Mouse (Mus musculus): ENCODE data around the gene Sox5. TPM values are rescaled to one million over a fixed set of nuclear protein-coding genes. Genes with fewer than 3 reads are reported as not detected.
A peak's percentile ranks its signal among the peaks of the same experiment; 100 is the strongest.
"Not testable (repeated sequence)": the region's sequence is repeated elsewhere in the genome, so short reads cannot be mapped to it uniquely, and the experiment has no call there.

Gene Sox5
- total RNA-seq, 2 experiments from 2014 or later = 3.3 to 4.9 TPM

DNA sequence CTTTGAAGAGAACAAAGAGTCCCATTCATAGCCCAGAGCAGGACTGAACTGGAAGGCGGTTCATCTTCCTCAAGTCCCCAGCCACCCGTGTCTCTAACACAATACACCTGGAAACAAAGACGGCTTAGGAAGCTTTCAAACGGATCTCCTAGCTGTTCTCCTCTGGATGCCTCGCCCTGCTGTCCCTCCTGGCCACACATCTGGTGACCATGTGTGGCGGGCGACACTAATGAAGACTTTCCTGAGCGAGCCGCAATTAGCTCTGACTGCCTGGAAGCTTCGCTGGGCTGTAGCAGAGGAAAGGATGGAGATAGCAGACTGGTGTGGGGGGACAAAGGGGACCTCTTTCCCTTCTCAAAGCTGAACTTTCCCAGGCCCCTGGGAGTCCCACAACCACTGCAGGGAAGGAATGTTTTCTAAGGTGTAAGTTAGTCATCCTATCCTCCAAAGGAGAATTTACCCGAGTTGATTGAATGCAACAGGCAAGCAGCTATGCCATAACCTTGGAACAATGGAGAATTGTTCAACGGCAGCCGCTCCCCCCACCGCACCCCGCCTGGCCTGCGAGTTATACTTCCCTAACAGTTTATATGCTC, 517.4 kb downstream of the Sox5 start:
- intact Hi-C loops (cut with DNase I) = no loop called here
- no peak for DNase-seq

DNA sequence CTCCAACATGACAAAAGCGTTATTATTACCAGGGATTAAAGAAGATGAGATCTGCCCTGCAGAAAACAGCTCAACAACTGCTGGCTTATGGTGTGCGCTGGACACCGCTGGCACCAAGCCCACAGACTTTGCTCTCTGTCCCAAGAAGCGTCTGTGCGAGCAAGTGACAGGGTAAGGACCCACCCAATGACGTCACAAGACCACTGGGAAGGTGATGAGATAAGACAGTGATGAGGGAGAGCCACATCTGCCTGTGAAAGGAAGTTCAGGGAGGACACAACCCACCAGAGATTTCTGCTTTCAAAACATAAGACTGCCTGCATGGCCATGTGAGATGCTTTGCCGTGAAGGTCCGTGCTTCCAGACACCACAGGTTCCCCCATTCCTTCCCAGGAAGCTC, 525.3 kb downstream of the Sox5 start:
- peak in 1 of 2 experiments; percentile 14 for DNase-seq

DNA sequence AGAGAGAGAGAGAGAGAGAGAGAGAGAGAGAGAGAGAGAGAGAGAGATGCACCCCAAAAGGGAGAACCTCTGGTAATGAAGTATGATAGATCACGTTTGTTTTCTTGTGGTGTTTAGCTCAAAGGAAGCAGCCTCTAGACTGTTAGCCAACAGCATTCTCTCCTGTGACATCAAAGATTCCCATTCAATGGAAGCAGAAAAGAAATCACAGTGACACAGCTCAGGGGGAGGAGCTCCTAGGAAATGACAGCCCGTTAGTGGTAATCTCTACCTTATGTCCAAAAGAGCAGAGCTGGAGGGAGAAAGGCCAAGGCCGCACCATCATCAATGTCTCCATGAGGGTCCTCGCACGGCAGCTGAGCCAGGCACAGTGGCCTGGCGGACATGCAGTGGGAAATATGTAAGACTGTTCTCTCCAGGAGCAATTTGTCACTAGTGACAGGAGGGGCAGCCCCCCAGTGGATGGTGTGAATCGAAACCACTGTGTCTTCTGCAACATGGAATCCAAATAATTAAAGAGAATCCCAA, 529.5 kb downstream of the Sox5 start:
- no peak for DNase-seq
- intact Hi-C loops (cut with DNase I) = no loop called here

More for the DNA sequence above, 525.3 kb downstream of the Sox5 start:
- intact Hi-C loops (cut with DNase I) = no loop called here

DNA sequence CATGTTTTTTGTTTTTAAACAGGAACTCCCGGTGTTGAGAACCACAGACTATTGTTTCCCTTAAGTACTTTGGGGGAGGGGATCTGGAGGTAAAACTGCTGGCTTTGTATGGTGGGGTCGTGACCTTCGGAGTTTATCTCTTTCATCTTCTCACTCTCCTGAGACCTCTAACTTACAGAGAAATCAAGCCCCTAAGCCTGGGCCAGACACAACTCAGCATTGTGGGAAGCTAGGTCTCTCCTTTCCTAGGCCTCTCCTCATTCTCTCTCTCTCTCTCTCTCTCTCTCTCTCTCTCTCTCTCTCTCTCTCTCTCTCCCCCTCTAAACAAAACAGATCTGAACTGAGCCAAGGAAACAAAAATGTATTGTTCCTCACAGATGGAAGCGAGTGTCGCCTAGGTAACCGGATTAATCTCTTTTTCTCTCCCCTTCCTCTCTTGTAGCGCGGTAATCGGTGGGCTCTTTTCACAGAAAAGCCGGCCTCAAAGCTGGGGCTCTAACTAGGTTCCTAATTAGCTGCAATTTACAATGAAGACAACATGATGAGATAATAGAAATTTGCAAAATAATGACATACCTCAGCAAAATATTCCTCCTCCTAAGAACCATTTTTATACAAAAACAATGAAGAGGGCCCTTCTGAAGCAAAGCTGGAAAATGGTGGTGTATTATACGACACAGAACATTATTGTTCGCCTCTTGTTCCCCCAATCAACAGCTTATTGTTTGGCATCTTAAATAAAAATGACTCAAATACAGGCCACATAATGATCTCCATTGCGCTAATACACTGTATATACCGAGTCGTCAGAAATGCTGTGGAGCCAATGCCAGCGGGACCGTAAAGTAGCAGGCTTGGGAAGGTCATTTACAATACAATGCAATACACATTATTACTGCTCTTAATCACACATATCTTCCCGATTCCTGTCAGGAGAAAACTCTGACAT, 530.3 kb downstream of the Sox5 start:
- intact Hi-C loops (cut with DNase I) = no loop called here
- DNase-seq = no peak

DNA sequence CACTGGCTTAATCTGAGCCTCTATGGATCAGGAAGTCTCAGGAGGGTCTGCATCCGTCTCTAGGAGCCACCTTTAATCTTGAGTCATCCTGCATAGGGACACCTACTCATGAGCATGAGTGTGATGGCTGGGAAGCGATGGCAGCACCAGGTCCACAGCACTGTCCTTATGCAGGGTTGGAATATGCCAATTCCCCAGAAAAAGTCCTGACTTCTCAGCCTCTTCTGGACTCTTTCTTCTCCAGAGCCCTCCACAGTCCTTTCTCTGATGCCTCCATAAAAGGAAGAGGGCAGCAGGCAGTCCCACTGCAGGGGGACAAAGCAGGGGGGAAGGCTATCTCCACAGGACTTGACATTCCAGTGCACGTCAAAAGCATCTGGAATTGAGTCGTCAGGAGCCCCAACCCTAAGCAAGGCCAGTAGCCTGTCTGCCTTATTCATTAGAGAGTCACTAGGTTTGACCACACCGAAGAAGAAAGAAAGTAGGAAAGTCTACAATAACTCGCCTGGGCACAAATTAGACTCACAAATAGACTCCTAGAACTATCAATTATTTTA, 531.1 kb downstream of the Sox5 start:
- intact Hi-C loops (cut with DNase I) = no loop called here
- no peak for DNase-seq

DNA sequence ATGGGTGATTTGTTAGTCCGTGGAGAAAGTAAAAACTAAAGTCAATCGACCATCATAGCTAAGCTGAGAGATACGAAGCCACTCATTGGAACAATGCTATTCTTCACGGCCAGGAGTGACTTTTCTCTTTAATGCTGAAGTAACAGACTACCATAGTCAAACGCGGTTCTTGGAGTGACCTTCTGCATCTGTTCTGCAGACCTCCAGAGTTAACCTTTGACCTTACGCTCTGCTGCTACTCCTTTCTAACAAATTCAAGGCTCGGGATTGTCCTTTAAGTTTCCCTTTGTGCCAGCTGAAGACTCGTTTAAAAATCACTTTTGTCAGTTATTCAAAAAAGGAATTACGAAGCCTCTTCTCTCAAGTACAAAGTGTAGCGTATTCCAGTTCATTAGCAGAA, 545.2 kb downstream of the Sox5 start:
- intact Hi-C loops (cut with DNase I) = no loop called here
- DNase-seq = no peak

DNA sequence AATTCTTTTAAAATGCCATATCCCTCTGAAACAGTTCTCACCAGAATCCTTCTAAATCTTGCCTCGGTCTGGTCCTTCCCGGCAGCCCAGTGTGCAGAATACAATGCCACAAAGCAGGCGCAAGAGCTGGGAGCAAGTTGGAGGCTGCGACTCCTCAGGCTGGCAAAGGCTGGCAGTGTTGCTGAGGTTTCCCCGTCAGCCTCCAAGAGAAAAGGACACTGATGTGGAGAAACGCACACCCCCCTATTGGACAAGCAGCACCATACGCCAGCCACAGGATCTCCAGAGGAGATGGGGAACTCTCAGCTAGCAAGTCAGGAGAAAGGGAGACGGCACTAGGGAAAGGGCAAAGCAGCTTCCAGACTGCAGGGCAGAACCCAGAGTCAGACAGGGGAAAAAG, 577.8 kb downstream of the Sox5 start:
- DNase-seq = no peak
- intact Hi-C loops (cut with DNase I) = no loop called here

DNA sequence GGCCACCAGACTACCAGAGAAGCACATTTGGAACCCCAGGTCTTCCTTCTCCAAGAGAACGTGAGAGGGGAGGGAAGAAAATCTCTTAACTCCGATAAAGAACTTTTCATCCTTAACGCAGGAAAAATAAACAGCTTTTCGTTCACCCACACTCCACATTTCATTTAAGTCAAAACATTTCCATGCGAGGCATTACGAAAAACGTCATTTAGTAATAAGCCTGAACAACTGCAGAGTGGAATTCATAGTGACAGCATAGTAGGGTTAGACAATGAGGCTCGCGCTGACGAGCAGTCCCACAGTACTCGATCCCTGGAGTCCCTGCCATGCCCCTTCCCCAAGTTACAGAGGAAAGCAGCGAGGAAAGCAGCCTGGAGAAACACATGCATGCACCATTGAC, 578.8 kb downstream of the Sox5 start:
- intact Hi-C loops (cut with DNase I) = no loop called here
- DNase-seq = no peak

DNA sequence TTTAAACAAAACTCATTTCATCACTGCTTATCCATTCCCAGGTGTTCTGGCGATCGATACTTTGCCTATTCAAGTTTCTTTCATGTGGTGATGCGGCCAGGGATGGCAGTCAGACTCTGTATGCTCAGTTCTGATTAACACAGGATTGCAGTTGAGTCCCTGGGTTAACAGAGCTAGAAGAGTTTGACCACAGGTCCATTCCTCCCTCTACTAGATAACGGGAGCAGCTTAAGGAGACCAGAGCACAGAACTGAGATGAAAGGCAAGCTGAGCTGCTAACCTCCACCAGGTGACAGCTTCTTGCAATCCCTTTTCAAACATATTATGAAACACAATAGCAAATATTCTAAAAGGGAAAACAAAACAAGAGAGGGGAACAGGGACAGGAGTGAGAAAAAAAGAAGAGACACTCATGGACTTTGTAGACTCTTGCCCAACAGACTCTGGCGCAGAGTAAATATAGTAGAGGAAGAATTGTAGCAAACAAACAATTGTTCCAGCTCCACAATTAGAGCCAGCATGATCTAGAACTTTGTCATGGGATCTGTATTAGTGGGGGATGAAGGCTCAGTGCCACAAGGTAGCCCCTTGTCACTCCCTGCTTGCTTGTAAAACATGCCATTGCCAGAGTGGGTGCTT, 580.3 kb downstream of the Sox5 start:
- DNase-seq = no peak
- intact Hi-C loops (cut with DNase I) = no loop called here

DNA sequence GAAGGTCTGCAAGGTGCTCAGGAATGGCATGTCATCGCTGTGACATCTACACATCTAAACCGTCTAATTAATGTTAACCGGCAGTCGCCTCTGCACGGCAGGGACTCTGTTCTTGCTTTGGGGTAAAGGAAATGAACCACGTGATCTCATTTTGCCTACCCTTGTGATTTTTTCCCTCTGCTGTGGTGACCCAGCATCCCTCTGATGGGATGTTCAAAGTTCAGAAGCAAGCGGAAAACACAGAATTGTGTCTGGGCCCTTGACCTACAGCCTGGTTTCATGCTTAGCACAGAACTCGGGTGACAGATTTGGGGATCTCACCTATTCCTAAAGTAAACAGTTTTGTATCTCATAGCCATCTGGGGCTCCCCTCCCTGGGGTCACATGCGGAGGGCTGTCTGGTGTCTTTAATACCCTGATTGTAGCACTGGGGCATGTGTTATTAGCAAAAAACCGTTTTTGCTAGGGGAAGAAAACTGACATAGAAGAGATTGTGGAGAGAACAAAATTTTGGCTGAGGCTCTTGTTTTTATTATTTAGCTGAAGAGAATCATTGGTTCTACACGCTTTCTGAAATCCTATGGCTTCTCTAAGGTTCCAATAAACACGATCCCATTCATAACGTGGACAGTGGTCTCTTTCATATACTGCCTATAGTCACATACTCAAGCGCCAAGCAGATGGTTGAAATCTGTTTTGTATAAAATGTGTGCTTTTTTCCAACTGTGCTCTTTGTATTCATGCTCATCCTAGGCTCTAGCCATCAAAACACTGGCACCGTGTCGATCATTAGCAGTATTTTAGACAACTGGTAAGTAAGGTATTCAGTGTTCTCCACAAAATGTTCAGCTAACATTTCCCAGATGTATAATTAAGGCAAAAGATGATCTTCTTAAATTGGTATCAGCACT, 584.3 kb downstream of the Sox5 start:
- DNase-seq = no peak
- intact Hi-C loops (cut with DNase I) = no loop called here

DNA sequence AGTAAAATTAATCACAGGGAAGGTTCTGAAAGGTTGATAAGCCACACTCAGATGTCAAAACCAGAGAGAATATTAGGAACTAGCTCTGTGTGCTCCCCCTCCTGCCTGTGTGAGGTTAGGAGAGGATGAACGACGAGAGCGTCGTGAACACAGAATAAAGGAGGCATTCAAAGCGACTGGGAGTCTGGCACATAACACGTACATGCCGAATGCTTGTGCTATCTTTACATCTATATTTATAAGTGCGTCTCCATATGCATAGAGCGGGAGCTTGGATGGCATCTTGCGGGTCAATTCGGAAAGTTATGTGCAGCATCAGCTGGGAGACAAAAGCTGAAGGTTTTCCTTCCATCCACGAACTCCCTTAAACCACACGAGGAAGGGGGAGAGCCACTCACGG, 585.8 kb downstream of the Sox5 start:
- intact Hi-C loops (cut with DNase I) = no loop called here
- no peak for DNase-seq

DNA sequence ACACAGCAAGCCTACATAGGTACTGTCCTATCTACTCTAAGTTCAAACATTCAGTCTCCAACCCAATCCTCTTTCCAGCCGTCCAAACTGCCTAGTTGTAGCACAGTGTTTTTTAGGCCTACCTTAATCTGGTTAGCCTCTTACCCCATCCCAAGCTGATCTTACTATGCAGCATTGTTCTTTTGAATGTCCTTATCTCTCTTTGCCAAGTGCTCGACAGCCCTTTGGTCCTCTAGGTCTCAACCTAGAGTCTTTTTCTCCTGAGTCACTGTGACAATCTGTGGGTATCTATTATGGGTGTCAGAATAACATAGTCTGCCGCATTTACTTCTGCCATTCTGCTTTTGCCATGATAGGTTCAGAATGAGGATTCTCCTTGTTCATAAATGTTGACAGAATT, 598.7 kb downstream of the Sox5 start:
- intact Hi-C loops (cut with DNase I) = no loop called here
- no peak for DNase-seq

DNA sequence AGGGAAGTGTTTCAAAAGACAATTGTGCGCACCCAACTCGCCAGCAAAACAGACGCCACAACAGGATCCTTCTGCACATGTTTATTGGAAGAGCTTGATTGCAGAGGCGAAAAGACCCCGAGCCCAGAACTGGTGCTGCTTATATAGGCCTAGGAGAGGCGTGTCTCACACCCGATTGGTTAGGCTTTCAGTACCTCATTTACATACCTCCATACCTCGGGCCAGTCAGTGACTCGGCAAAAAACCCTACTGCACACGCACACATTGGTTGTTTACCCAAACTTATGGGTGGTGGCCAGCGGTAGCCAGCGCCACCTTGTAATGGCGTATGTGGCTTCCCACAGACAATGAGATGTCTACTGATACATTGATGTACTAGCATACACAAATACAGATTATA, 599.3 kb downstream of the Sox5 start:
- DNase-seq; intact Hi-C loops (cut with DNase I): not testable (repeated sequence)

DNA sequence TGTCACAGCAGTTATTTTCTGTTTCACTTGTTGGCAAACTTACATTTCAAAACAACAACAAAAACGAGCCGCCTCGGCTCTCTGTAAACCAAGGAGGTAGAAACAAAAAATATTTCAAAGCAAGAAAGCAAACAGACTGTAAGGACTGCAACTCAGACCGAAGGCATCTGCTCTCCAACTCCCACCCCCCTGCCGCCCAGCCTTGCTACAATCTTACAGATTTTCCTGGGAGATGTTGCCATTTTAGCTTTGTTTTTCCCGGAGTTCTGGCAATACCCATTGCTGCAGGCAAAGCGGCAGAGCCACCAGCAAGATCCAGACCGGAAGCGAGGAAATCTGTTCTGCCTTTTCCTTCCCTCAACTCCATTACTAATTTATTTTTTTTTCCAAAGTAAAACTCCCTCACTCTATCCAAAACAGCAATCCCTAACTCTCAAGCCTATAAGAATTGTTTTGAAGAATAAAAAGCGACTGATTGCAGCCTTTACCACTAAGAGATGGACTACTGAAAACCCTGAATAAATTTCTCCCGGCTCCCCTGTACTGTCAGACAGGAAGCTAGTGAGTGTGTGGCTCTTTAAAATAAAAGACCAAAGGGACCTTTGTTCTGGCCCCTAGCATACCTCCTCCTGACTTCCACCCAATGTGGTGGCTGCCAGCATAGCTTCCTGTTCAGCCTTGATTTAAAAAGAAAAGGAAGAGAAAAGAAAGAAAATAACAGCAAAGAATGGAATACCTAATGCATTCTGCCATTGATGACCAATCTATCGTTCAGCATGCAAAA, 600.5 kb downstream of the Sox5 start:
- DNase-seq = peak; percentile 11 to 31
- intact Hi-C loops (cut with DNase I) = no loop called here

DNA sequence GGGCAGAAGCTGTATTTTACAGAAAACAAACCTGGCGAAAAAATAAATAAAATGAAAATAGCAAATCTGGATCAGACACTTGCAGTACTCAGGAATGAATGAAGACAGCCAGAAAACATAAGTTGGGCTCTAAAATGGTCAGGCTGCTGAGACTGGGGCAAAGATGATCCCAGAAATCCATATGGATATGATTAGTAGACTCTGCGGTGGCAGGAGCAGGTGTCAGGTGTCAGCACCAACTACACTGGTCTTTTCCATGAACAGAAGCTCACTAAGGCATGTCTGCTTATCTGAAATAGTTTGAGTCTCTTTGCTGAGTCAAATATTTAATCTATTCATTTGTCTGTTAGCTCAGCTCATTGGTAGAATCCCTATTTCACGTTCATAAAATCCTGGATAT, 602.7 kb downstream of the Sox5 start:
- intact Hi-C loops (cut with DNase I) = no loop called here
- DNase-seq = no peak

DNA sequence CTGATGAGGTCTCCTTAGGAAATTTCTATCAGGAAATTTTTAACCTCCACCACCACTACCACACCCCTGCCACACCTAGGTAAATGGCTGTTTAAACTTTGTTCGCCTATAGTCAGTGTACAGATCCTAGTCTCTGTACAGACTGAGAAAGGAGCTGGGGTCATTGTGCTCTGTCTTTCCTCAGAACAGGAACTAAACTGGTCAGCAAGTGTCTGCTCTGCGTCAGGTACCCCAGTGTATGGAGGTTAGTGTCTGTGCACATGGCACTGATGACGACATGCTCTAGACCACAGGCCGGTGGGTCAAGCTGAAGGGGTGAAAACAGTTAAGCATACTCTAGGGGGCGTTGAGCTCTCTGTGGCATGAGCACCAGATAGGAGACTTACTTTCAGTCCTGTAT, 605.1 kb downstream of the Sox5 start:
- intact Hi-C loops (cut with DNase I) = no loop called here

DNA sequence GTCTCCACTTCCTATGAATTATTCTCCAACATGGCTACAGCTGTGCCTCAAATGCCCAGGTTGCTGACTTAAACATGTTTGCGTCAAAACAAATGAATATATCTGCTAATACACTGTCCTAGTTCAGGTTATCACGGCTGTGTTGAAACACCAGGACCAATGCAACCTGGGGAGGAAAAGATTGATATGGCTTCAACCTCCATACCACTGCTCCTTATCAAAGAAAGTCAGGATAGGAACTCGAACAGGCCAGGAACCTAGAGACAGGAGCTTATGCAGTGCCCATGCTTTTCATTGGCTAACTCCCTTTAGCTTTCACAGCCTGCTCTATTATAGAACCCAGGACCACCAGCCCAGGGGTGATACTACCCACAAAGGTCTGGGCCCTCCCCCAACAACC, 606.2 kb downstream of the Sox5 start:
- DNase-seq = no peak
- intact Hi-C loops (cut with DNase I) = no loop called here

More for the DNA sequence above, 605.1 kb downstream of the Sox5 start:
- no peak for DNase-seq

DNA sequence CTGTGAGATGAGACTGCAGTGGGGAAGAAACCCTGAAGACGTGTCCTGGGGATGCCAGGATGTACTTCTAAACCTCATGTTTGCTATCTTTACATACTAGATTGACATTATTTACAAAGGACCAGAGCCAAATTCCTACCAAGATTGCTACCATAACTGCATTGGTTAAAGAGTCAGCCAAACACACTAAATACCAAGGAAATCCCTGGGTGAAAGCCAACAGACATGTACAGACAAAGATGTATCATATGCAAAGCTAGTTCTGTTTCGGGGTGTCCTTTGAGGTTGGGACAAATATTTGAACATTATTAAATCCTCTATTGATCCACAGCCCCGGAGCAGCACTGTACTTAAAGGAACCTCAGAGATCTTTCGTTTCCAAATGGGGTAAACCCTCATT, 611.2 kb downstream of the Sox5 start:
- intact Hi-C loops (cut with DNase I) = no loop called here

DNA sequence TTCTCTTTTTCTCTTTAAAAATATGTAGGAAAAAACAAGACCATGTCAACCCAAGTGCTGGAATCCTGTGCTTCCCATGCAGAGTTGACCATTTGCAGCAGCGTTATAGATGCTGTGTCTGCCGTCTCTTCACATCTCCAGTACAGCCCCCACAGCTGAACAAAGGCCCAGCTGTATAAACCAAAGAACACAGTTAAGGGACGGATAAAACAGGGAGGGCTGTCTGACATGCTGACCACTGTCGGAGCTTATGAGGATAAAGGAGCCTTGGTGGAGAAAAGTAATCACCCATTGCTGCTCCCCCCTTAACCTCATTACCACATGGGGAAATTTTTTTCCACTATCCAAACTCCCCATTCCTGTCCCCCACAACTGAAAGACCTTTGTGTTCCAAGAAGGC, 612.0 kb downstream of the Sox5 start:
- intact Hi-C loops (cut with DNase I) = no loop called here
- DNase-seq = no peak

More for the DNA sequence above, 611.2 kb downstream of the Sox5 start:
- DNase-seq = no peak
